Mouse (Mus musculus): ENCODE data around the gene Rxrb. TPM values are rescaled to one million over a fixed set of nuclear protein-coding genes. Genes with fewer than 3 reads are reported as not detected.

Rxrb gene
- polyA plus RNA-seq, 1 experiment from 2014 or later, result 43.6 TPM

GRCm38 (mm10) chr17:34006570-34006969 is 25.0 kb upstream of the Rxrb start:
- no peaks in the 10 kb centered on the region for H3K36me3 ChIP-seq
- no peaks in the 10 kb centered on the region for H3K9me3 ChIP-seq
- no peak for ATAC-seq (ENCODE audit: insufficient read depth, low FRiP score, low read depth)
- H3K4me3 ChIP-seq (replicated peaks), result no peak overlapping the region
- no peak overlapping the region for H3K9ac ChIP-seq
- peaks cover 5% of the 10 kb centered on the region; the same call in 1 of the 2 replicates for H3K27me3 ChIP-seq (replicated peaks)
- H3K4me2 ChIP-seq, result no peak overlapping the region
- no peak overlapping the region for H3K27ac ChIP-seq
- WGBS, result 35% methylated on average over 2 of the region's 2 CpGs
- no peaks in the 10 kb centered on the region for H3K4me1 ChIP-seq

- 59% methylated on average over 5 of the region's 5 CpGs for WGBS
- Histone ChIP-seq H3K27ac (no peak overlapping the region), H3K36me3 (no peaks in the 10 kb centered on the region), H3K9ac (no peak overlapping the region), H3K4me1 (no peaks in the 10 kb centered on the region), H3K4me2 (no peak overlapping the region), H3K4me3 (replicated peaks) (no peak overlapping the region), H3K9me3 (no peaks in the 10 kb centered on the region), H3K27me3 (replicated peaks) (no peaks in the 10 kb centered on the region)
- no peak for ATAC-seq (ENCODE audit: insufficient read depth, low FRiP score, low read depth)
Observed at GRCm38 (mm10) chr17:34010156-34010555, 21.5 kb upstream of the Rxrb start.

DNA sequence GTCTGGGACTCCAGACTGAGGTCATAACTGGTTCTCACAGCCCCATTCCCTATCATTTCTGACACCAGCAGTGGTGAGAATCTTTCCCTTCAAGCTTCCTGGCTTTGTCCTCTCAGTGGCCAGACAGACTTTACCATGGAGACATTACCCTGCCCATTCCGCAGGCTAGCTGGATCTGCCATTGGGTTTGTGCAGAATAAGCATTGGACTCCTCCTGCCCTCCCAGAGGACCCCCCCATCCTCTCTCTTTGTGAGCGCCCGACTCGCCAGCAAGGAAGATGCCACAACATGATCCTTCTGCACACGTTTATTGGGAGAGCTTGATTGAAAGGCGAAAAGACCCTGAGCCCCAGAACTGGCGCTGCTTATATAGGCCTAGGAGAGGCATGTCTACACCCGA is 18.2 kb upstream of the Rxrb start:
- ATAC-seq (ENCODE audit: insufficient read depth, low FRiP score, low read depth), result no peak
- H3K27ac ChIP-seq, result no peak overlapping the region

DNA sequence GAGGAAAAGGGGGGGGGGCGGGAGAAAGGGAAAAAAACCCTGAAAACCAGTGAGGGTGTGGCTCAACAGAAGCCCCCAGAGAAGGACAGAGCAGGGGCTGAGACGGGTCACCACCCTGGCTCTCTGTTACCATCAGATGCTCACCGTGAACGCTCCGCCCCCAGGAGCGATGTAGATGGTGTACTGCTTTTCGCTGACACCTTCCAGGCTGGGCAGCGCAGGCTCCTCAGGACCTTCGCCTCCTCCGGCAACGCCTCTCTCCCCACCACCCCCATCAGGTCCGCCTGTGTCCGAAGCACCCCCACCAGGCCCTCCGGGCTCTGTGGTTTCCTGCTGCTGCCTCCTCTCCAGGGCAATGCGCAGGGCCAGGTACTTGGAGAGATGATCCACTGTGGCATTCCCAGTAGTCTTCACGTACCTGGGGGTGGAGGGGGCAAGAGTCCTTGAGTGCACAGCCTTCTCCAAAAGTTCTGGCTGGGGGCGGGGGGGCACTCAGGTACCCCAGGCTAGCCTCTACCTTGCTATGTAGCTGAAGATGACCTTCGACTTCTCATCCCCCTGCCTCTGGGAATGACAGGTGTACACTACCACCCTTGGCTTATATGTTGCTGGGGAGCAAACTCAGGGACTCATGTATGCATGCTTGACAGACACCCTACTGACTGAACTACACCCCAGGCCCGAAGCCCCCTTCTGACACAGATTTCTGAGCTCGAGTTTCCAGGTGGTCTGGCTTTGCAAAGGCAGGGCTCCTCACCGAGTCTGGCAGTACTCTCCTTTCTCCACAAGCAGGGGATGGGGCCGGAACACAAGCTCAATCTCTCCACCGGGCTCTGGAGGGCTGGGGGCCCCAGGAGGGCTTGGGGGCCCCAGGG is 9.8 kb upstream of the Rxrb start:
- H3K4me3 ChIP-seq (replicated peaks), result no peak overlapping the region
- no peaks in the 10 kb centered on the region for H3K9me3 ChIP-seq
- no peak overlapping the region for H3K9ac ChIP-seq
- WGBS, result 91% methylated on average over 23 of the region's 23 CpGs
- no peak overlapping the region for H3K4me2 ChIP-seq
- no peak overlapping the region for H3K27ac ChIP-seq
- peaks cover 27% of the 10 kb centered on the region for H3K4me1 ChIP-seq
- ATAC-seq (ENCODE audit: insufficient read depth, low FRiP score, low read depth), result no peak
- H3K36me3 ChIP-seq, result peaks cover 29% of the 10 kb centered on the region; the same call in 1 of the 2 replicates
- no peaks in the 10 kb centered on the region for H3K27me3 ChIP-seq (replicated peaks)

More for the DNA sequence above, 18.2 kb upstream of the Rxrb start:
- no peak overlapping the region for H3K4me2 ChIP-seq
- no peak overlapping the region for H3K4me3 ChIP-seq (replicated peaks)
- no peaks in the 10 kb centered on the region for H3K9me3 ChIP-seq
- H3K36me3 ChIP-seq, result no peaks in the 10 kb centered on the region
- 93% methylated on average over 8 of the region's 8 CpGs for WGBS
- H3K9ac ChIP-seq, result no peak overlapping the region
- no peaks in the 10 kb centered on the region for H3K4me1 ChIP-seq
- no peaks in the 10 kb centered on the region for H3K27me3 ChIP-seq (replicated peaks)

- WGBS, result 89% methylated on average over 14 of the region's 14 CpGs
Observed at GRCm38 (mm10) chr17:34022414-34022783, 9.2 kb upstream of the Rxrb start.

DNA sequence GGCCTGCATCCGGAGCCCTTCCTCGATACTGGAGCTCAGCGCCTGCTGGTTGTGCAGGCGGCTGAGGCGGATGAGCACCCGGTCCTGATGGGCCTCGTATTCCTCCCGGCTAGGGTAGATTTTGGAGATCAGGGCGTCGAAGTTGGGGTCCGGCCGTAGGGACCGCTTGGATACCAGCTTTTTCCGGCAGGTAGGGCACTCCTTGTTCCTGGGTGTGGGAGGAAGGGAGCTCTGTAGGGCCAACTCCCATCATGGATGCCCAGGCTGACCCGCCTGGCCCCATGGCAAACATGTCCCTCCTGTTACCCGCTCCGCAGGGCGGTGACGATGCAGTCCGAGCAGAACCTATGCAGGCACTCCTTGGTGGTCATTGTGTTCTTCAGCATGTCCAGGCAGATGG is 8.6 kb upstream of the Rxrb start:
- no peak overlapping the region for H3K4me2 ChIP-seq
- H3K27me3 ChIP-seq (replicated peaks), result no peaks in the 10 kb centered on the region
- WGBS, result 97% methylated on average over 20 of the region's 20 CpGs
- no peak overlapping the region for H3K27ac ChIP-seq
- ATAC-seq (ENCODE audit: insufficient read depth, low FRiP score, low read depth), result no peak
- peaks cover 35% of the 10 kb centered on the region for H3K4me1 ChIP-seq
- H3K36me3 ChIP-seq, result peaks cover 29% of the 10 kb centered on the region; the same call in 1 of the 2 replicates
- no peak overlapping the region for H3K4me3 ChIP-seq (replicated peaks)
- no peak overlapping the region for H3K9ac ChIP-seq
- no peaks in the 10 kb centered on the region for H3K9me3 ChIP-seq

More at GRCm38 (mm10) chr17:34022414-34022783, 9.2 kb upstream of the Rxrb start:
- H3K27me3 ChIP-seq (replicated peaks), result no peaks in the 10 kb centered on the region
- H3K27ac ChIP-seq, result no peak overlapping the region
- peaks cover 29% of the 10 kb centered on the region; the same call in 1 of the 2 replicates for H3K36me3 ChIP-seq
- H3K9me3 ChIP-seq, result no peaks in the 10 kb centered on the region
- no peak for ATAC-seq (ENCODE audit: insufficient read depth, low FRiP score, low read depth)
- H3K4me3 ChIP-seq (replicated peaks), result no peak overlapping the region
- no peak overlapping the region for H3K9ac ChIP-seq
- peaks cover 34% of the 10 kb centered on the region for H3K4me1 ChIP-seq
- no peak overlapping the region for H3K4me2 ChIP-seq

DNA sequence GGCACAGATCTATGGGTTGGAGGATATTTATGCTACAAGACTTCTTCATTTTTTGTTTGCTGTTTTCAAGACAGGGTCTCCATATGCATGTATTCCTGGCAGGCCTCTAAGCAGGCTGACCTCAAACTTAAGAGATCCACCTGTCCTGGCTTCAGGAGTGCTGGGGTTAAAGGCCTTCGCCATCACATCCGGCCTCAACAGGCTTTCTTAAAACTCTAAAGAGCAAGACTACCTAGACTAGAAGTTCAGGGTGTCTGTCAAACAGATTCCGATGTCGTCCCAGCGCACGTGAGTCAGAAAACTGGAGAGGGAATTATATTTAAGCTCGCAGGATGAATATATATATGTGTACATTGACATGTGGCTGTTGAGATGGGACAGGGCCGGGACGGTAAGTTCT is 7.9 kb upstream of the Rxrb start:
- 56% methylated on average over 9 of the region's 9 CpGs for WGBS
- no peaks in the 10 kb centered on the region for H3K9me3 ChIP-seq
- peak overlapping the region; percentile 90 for H3K4me3 ChIP-seq (replicated peaks)
- no peak for ATAC-seq (ENCODE audit: insufficient read depth, low FRiP score, low read depth)
- no peaks in the 10 kb centered on the region for H3K27me3 ChIP-seq (replicated peaks)
- peaks cover 34% of the 10 kb centered on the region for H3K36me3 ChIP-seq
- H3K9ac ChIP-seq, result peak overlapping the region; percentile 94; the same call in 1 of the 2 replicates
- H3K27ac ChIP-seq, result peak overlapping the region; percentile 94
- peak overlapping the region; percentile 91 for H3K4me2 ChIP-seq
- H3K4me1 ChIP-seq, result peaks cover 42% of the 10 kb centered on the region

- no peaks in the 10 kb centered on the region for H3K27me3 ChIP-seq (replicated peaks)
- no peaks in the 10 kb centered on the region for H3K9me3 ChIP-seq
- peak within 1 kb of the TSS; percentile 94 for H3K27ac ChIP-seq
- H3K4me1 ChIP-seq, result peaks cover 45% of the 10 kb centered on the region
- under 1% methylated on average over 56 of the region's 58 CpGs for WGBS
- peaks cover 38% of the 10 kb centered on the region for H3K36me3 ChIP-seq
- peak within 1 kb of the TSS; percentile 90 for H3K4me3 ChIP-seq (replicated peaks)
- peak within 1 kb of the TSS; percentile 94 for H3K9ac ChIP-seq
- H3K4me2 ChIP-seq, result peak within 1 kb of the TSS; percentile 91
- ATAC-seq (ENCODE audit: insufficient read depth, low FRiP score, low read depth), result peak; percentile 40
Observed at GRCm38 (mm10) chr17:34024317-34024821, 7.2 kb upstream of the Rxrb start, which contains the start of gene Ring1. TSS of gene Ring1 (minus strand) at chr17:34024680.

GRCm38 (mm10) chr17:34024861-34025755 is 6.5 kb upstream of the Rxrb start:
- H3K4me3 ChIP-seq (replicated peaks), result peak overlapping the region; percentile 90
- ATAC-seq (ENCODE audit: insufficient read depth, low FRiP score, low read depth), result peak; percentile 1; the same call in 1 of the 2 replicates
- WGBS, result 1% methylated on average over 57 of the region's 57 CpGs
- H3K27me3 ChIP-seq (replicated peaks), result no peaks in the 10 kb centered on the region
- H3K4me1 ChIP-seq, result peaks cover 52% of the 10 kb centered on the region
- no peaks in the 10 kb centered on the region for H3K9me3 ChIP-seq
- H3K27ac ChIP-seq, result peak overlapping the region; percentile 94
- H3K36me3 ChIP-seq, result peaks cover 36% of the 10 kb centered on the region
- peak overlapping the region; percentile 94 for H3K9ac ChIP-seq
- H3K4me2 ChIP-seq, result peak overlapping the region; percentile 91

DNA sequence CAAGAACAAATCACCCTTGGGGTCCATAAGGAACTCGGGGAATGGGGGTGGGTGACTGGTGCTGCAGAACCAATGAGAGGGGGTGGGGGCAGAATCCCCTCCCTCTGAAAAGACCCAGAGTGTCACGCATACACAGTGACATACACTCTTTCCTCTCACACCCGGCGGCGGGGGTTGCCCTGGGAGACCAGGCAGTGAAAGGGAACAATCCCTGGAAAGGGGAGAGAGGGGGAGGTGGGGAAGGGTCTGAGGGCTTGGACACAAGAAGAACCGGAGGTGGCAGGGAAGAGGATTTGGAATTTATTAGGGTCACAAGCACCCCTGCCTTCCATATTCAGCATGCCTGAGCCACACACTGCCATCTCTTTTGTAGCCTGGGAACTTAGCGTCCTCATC is 5.9 kb upstream of the Rxrb start:
- Histone ChIP-seq H3K27ac (no peak overlapping the region), H3K9me3 (no peaks in the 10 kb centered on the region), H3K9ac (no peak overlapping the region), H3K27me3 (replicated peaks) (no peaks in the 10 kb centered on the region), H3K4me3 (replicated peaks) (peak overlapping the region; percentile 90), H3K4me2 (peak overlapping the region; percentile 94), H3K36me3 (peaks cover 31% of the 10 kb centered on the region), H3K4me1 (peaks cover 57% of the 10 kb centered on the region)
- ATAC-seq (ENCODE audit: insufficient read depth, low FRiP score, low read depth), result no peak
- WGBS, result 32% methylated on average over 7 of the region's 7 CpGs

DNA sequence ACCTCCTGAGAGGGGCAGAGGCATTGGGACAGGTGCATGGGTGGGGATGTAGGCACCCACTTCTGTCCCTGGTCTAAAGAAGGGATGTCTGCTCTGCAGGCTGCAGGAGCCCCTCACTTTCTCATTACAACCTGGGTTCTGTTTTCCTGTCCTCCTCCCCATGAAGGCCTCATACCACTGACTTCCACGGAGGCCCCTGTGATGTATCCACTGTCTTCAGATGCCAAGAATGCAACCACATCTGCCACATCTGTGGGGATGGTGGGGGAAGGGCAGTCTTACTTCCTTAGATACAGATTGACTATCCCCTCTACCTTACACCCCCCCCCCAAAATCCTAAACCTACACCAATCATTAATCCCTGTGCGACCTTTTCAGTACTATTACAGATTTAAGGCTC is 5.4 kb upstream of the Rxrb start:
- H3K4me2 ChIP-seq, result peak overlapping the region; percentile 94; the same call in 1 of the 2 replicates
- peaks cover 57% of the 10 kb centered on the region for H3K4me1 ChIP-seq
- H3K4me3 ChIP-seq (replicated peaks), result no peak overlapping the region
- ATAC-seq (ENCODE audit: insufficient read depth, low FRiP score, low read depth), result no peak
- 47% methylated on average over 2 of the region's 2 CpGs for WGBS
- peaks cover 28% of the 10 kb centered on the region for H3K36me3 ChIP-seq
- no peak overlapping the region for H3K27ac ChIP-seq
- no peaks in the 10 kb centered on the region for H3K9me3 ChIP-seq
- no peak overlapping the region for H3K9ac ChIP-seq
- H3K27me3 ChIP-seq (replicated peaks), result no peaks in the 10 kb centered on the region
